Comparison of ENCODE assay signal across 7 mouse cellular contexts in genomic region chr8:71379008-71379407, GRCm38 (mm10). TPM values are rescaled to one million over a fixed set of nuclear protein-coding genes. Genes with fewer than 3 reads are reported as not detected.
DNase-seq lines count a peak whose midpoint lies in the region; ATAC-seq and TF ChIP-seq lines count a peak whose summit lies in the region.

No protein-coding gene starts in this region.

- no peak for ATAC-seq in neural tube, embryonic 11.5 days (ENCODE audit: insufficient read depth, low FRiP score, low TSS enrichment)
- no peak for ATAC-seq in hindbrain, embryonic 11.5 days (ENCODE audit: low FRiP score)
- no peak for ATAC-seq in liver, embryonic 14.5 days (ENCODE audit: insufficient read depth)
- no peak for ATAC-seq in stomach, postnatal 0 days (ENCODE audit: low FRiP score, low TSS enrichment)

- no peak for TF ChIP-seq EP300 in liver, embryonic 14.5 days (IDR thresholded peaks at IDR 0.05; ENCODE audit: low read depth)
- TF ChIP-seq EP300 in stomach, postnatal 0 days (optimal IDR thresholded peaks at IDR 0.05), result no peak

- 0 out of 2 replicates have a peak overlapping the region, but pooled peaks have one; percentile 27 for H3K27ac ChIP-seq in neural tube, embryonic 11.5 days (ENCODE audit: low read depth, low read length)
- H3K27ac ChIP-seq in hindbrain, embryonic 11.5 days (ENCODE audit: low read depth, low read length), result peak overlapping the region; percentile 92
- H3K27ac ChIP-seq in liver, embryonic 14.5 days, result no peak overlapping the region
- H3K27ac ChIP-seq in stomach, postnatal 0 days (replicated peaks), result no peak overlapping the region
- no peak overlapping the region for H3K27ac ChIP-seq in layer of hippocampus, adult 2 months

- no peaks in the 10 kb centered on the region for H3K9me3 ChIP-seq in neural tube, embryonic 11.5 days (ENCODE audit: control insufficient read depth, low read length)
- no peaks in the 10 kb centered on the region for H3K9me3 ChIP-seq in hindbrain, embryonic 11.5 days (ENCODE audit: control insufficient read depth, low read length)
- no peaks in the 10 kb centered on the region for H3K9me3 ChIP-seq in liver, embryonic 14.5 days (ENCODE audit: control insufficient read depth, low read length)
- H3K9me3 ChIP-seq in stomach, postnatal 0 days (ENCODE audit: control insufficient read depth, low read length), result no peaks in the 10 kb centered on the region

- H3K4me2 ChIP-seq in neural tube, embryonic 11.5 days (ENCODE audit: low read depth), result peak overlapping the region; percentile 97
- peak overlapping the region; percentile 96 for H3K4me2 ChIP-seq in hindbrain, embryonic 11.5 days (replicated peaks; ENCODE audit: low read depth, low read length)
- H3K4me2 ChIP-seq in liver, embryonic 14.5 days (ENCODE audit: low read depth), result peak overlapping the region; percentile 60
- H3K4me2 ChIP-seq in stomach, postnatal 0 days (replicated peaks; ENCODE audit: low read depth), result peak overlapping the region; percentile 97

- TF ChIP-seq CTCF in liver, embryonic 14.5 days (IDR thresholded peaks at IDR 0.05; ENCODE audit: low read depth), result no peak
- peak; percentile 6; the same call in 1 of the 2 replicates for TF ChIP-seq CTCF in stomach, postnatal 0 days (IDR thresholded peaks at IDR 0.05; ENCODE audit: low read depth)
- TF ChIP-seq CTCF in layer of hippocampus, adult 2 months (conservative IDR thresholded peaks at IDR 0.05), result no peak

- DNase-seq in neural tube, embryonic 11.5 days (ENCODE audit: low spot score), result no peak
- no peak for DNase-seq in neural tube, embryonic 10.5 days (ENCODE audit: extremely low spot score, low spot score)
- DNase-seq in hindbrain, embryonic 11.5 days (ENCODE audit: low spot score), result peak; percentile 33
- DNase-seq in liver, embryonic 14.5 days (ENCODE audit: low read depth in 3 of 3, low spot score in 3 of 3), result no peak
- no peak for DNase-seq in stomach, postnatal 0 days (ENCODE audit: low spot score)
- DNase-seq in ovary, postnatal 10 days (ENCODE audit: low spot score), result no peak
- no peak for DNase-seq in layer of hippocampus, adult 2 months (ENCODE audit: low spot score in 2 of 2)

- H3K36me3 ChIP-seq in neural tube, embryonic 11.5 days (ENCODE audit: control insufficient read depth, insufficient read depth, low read length), result no peaks in the 10 kb centered on the region
- H3K36me3 ChIP-seq in hindbrain, embryonic 11.5 days (ENCODE audit: control insufficient read depth, insufficient read depth, low read length), result peaks cover 4% of the 10 kb centered on the region; the same call in 1 of the 2 replicates
- H3K36me3 ChIP-seq in liver, embryonic 14.5 days (replicated peaks; ENCODE audit: control insufficient read depth, insufficient read depth, low read depth), result no peaks in the 10 kb centered on the region
- H3K36me3 ChIP-seq in stomach, postnatal 0 days (ENCODE audit: control insufficient read depth, insufficient read depth, low read length), result peaks cover 5% of the 10 kb centered on the region

- H3K9ac ChIP-seq in neural tube, embryonic 11.5 days (ENCODE audit: low read length), result peak overlapping the region; percentile 35
- H3K9ac ChIP-seq in hindbrain, embryonic 11.5 days (ENCODE audit: low read depth, low read length), result peak overlapping the region; percentile 82
- H3K9ac ChIP-seq in liver, embryonic 14.5 days (replicated peaks), result no peak overlapping the region
- H3K9ac ChIP-seq in stomach, postnatal 0 days (ENCODE audit: low read length), result no peak overlapping the region

- H3K4me1 ChIP-seq in neural tube, embryonic 11.5 days (ENCODE audit: control insufficient read depth, insufficient read depth, low read length), result peaks cover 36% of the 10 kb centered on the region
- H3K4me1 ChIP-seq in hindbrain, embryonic 11.5 days (replicated peaks; ENCODE audit: control insufficient read depth, insufficient read depth, low read length), result peaks cover 39% of the 10 kb centered on the region
- H3K4me1 ChIP-seq in liver, embryonic 14.5 days (replicated peaks; ENCODE audit: control insufficient read depth in 2 of 2, insufficient read depth in 2 of 2, low read length in 1 of 2), result peaks cover 5 to 11% of the 10 kb centered on the region in 2 experiments; a peak in 3 of 4 replicates
- peaks cover 25% of the 10 kb centered on the region for H3K4me1 ChIP-seq in stomach, postnatal 0 days (replicated peaks; ENCODE audit: control insufficient read depth, insufficient read depth)

- H3K27me3 ChIP-seq in neural tube, embryonic 11.5 days (ENCODE audit: control insufficient read depth, insufficient read depth, low read length), result no peaks in the 10 kb centered on the region
- no peaks in the 10 kb centered on the region for H3K27me3 ChIP-seq in hindbrain, embryonic 11.5 days (ENCODE audit: control insufficient read depth, insufficient read depth, low read length)
- H3K27me3 ChIP-seq in liver, embryonic 14.5 days (ENCODE audit: control insufficient read depth, insufficient read depth, low read length), result peaks cover 32% of the 10 kb centered on the region
- no peaks in the 10 kb centered on the region for H3K27me3 ChIP-seq in stomach, postnatal 0 days (ENCODE audit: control insufficient read depth, insufficient read depth, low read length)

- H3K4me3 ChIP-seq in neural tube, embryonic 11.5 days (ENCODE audit: low read depth, low read length), result peak overlapping the region; percentile 81
- peak overlapping the region; percentile 85 for H3K4me3 ChIP-seq in hindbrain, embryonic 11.5 days (ENCODE audit: low read depth, low read length)
- no peak overlapping the region; a peak in 1 of 4 replicates for H3K4me3 ChIP-seq in liver, embryonic 14.5 days (ENCODE audit: insufficient read depth in 1 of 2, low read depth in 2 of 2, low read length in 2 of 2)
- H3K4me3 ChIP-seq in stomach, postnatal 0 days (ENCODE audit: low read depth, low read length), result no peak overlapping the region
- H3K4me3 ChIP-seq in layer of hippocampus, adult 2 months, result no peak overlapping the region

- 45% methylated on average over 4 of the region's 4 CpGs for WGBS in neural tube, embryonic 11.5 days
- 32% methylated on average over 4 of the region's 4 CpGs for WGBS in hindbrain, embryonic 11.5 days
- 65% methylated on average over 4 of the region's 4 CpGs for WGBS in liver, embryonic 14.5 days (ENCODE audit: insufficient replicate concordance)
- 74% methylated on average over 4 of the region's 4 CpGs for WGBS in stomach, postnatal 0 days

RNA-seq across cellular contexts. Expression of gene Nr2f6, which starts 2.8 kb away (rescaled TPM):
- polyA plus RNA-seq in neural tube, embryonic 11.5 days (2014; fragmentation: Nextera tagmentation; extraction: Ambion mirVana), result 83.4 and 84.0 TPM in 2 replicates
- 69.5 and 78.3 TPM in 2 replicates for polyA plus RNA-seq in hindbrain, embryonic 11.5 days (2014; fragmentation: Nextera tagmentation; extraction: Ambion mirVana)
- 20.8 and 23.4 TPM in 2 replicates for polyA plus RNA-seq in liver, embryonic 14.5 days (2012; rRNA removed)
- 19.1 and 22.4 TPM in 2 replicates for polyA plus RNA-seq in liver, embryonic 14.5 days (2014; fragmentation: Nextera tagmentation; extraction: Ambion mirVana)
- 47.0 and 56.1 TPM in 2 replicates for polyA plus RNA-seq in stomach, postnatal 0 days (2015; fragmentation: Nextera tagmentation; extraction: Ambion mirVana)
- total RNA-seq in layer of hippocampus, adult 2 months (2021), result 10 to 100 TPM; 41.9 TPM

RNA-seq across cellular contexts. Expression of gene Ocel1, which starts 7.9 kb away (rescaled TPM):
- polyA plus RNA-seq in neural tube, embryonic 11.5 days (2014; fragmentation: Nextera tagmentation; extraction: Ambion mirVana), result 3.4 and 3.8 TPM in 2 replicates
- polyA plus RNA-seq in hindbrain, embryonic 11.5 days (2014; fragmentation: Nextera tagmentation; extraction: Ambion mirVana), result 3.0 and 3.7 TPM in 2 replicates
- 2.8 and 3.1 TPM in 2 replicates for polyA plus RNA-seq in liver, embryonic 14.5 days (2012; rRNA removed)
- 1.9 and 2.8 TPM in 2 replicates for polyA plus RNA-seq in liver, embryonic 14.5 days (2014; fragmentation: Nextera tagmentation; extraction: Ambion mirVana)
- polyA plus RNA-seq in stomach, postnatal 0 days (2015; fragmentation: Nextera tagmentation; extraction: Ambion mirVana), result 8.2 and 9.1 TPM in 2 replicates
- 10 to 100 TPM; 15.4 to 15.9 TPM for total RNA-seq in layer of hippocampus, adult 2 months (2021)

RNA-seq across cellular contexts. Expression of gene Use1, which starts 12.4 kb away (rescaled TPM):
- 78.9 and 81.5 TPM in 2 replicates for polyA plus RNA-seq in neural tube, embryonic 11.5 days (2014; fragmentation: Nextera tagmentation; extraction: Ambion mirVana)
- polyA plus RNA-seq in hindbrain, embryonic 11.5 days (2014; fragmentation: Nextera tagmentation; extraction: Ambion mirVana), result 77.8 and 78.6 TPM in 2 replicates
- polyA plus RNA-seq in liver, embryonic 14.5 days (2012; rRNA removed), result 41.9 and 57.2 TPM in 2 replicates
- 46.5 and 48.2 TPM in 2 replicates for polyA plus RNA-seq in liver, embryonic 14.5 days (2014; fragmentation: Nextera tagmentation; extraction: Ambion mirVana)
- polyA plus RNA-seq in stomach, postnatal 0 days (2015; fragmentation: Nextera tagmentation; extraction: Ambion mirVana), result 97.1 and 107 TPM in 2 replicates
- total RNA-seq in layer of hippocampus, adult 2 months (2021), result 100 to 1,000 TPM; 107 to 117 TPM

RNA-seq across cellular contexts. Expression of gene Ushbp1, which starts 16.6 kb away (rescaled TPM):
- polyA plus RNA-seq in neural tube, embryonic 11.5 days (2014; fragmentation: Nextera tagmentation; extraction: Ambion mirVana), result 3.9 and 4.5 TPM in 2 replicates
- 2.9 and 3.6 TPM in 2 replicates for polyA plus RNA-seq in hindbrain, embryonic 11.5 days (2014; fragmentation: Nextera tagmentation; extraction: Ambion mirVana)
- 3.1 and 3.5 TPM in 2 replicates for polyA plus RNA-seq in liver, embryonic 14.5 days (2012; rRNA removed)
- polyA plus RNA-seq in liver, embryonic 14.5 days (2014; fragmentation: Nextera tagmentation; extraction: Ambion mirVana), result 1.5 and 1.9 TPM in 2 replicates
- 4.1 and 4.5 TPM in 2 replicates for polyA plus RNA-seq in stomach, postnatal 0 days (2015; fragmentation: Nextera tagmentation; extraction: Ambion mirVana)
- 1 to 10 TPM; 3.3 to 4.3 TPM for total RNA-seq in layer of hippocampus, adult 2 months (2021)

RNA-seq across cellular contexts. Expression of gene Babam1, which starts 17.7 kb away (rescaled TPM):
- polyA plus RNA-seq in neural tube, embryonic 11.5 days (2014; fragmentation: Nextera tagmentation; extraction: Ambion mirVana), result 106 and 109 TPM in 2 replicates
- polyA plus RNA-seq in hindbrain, embryonic 11.5 days (2014; fragmentation: Nextera tagmentation; extraction: Ambion mirVana), result 102 and 106 TPM in 2 replicates
- 53.6 and 61.2 TPM in 2 replicates for polyA plus RNA-seq in liver, embryonic 14.5 days (2012; rRNA removed)
- polyA plus RNA-seq in liver, embryonic 14.5 days (2014; fragmentation: Nextera tagmentation; extraction: Ambion mirVana), result 50.6 and 52.3 TPM in 2 replicates
- polyA plus RNA-seq in stomach, postnatal 0 days (2015; fragmentation: Nextera tagmentation; extraction: Ambion mirVana), result 54.7 and 61.7 TPM in 2 replicates
- total RNA-seq in layer of hippocampus, adult 2 months (2021), result 100 to 1,000 TPM in 1 of 2 experiments, 10 to 100 TPM in 1; 98.3 to 102 TPM

Comparison
In these comparisons a context has a peak if more than half of its experiments do, and no peak if none do; other contexts are left out.
1. H3K27ac ChIP-seq: peak in neural tube, embryonic 11.5 days (single experiment) and hindbrain, embryonic 11.5 days (single experiment); none in liver, embryonic 14.5 days (single experiment), stomach, postnatal 0 days (single experiment) and layer of hippocampus, adult 2 months (single experiment).
2. H3K4me3 ChIP-seq: peak in neural tube, embryonic 11.5 days (single experiment) and hindbrain, embryonic 11.5 days (single experiment); none in liver, embryonic 14.5 days (0 of 2), stomach, postnatal 0 days (single experiment) and layer of hippocampus, adult 2 months (single experiment).
3. H3K9ac ChIP-seq: peak in neural tube, embryonic 11.5 days (single experiment) and hindbrain, embryonic 11.5 days (single experiment); none in liver, embryonic 14.5 days (single experiment) and stomach, postnatal 0 days (single experiment).
4. Peak in every context shown above with its lines, with median percentiles within 50 percentile points of each other: H3K4me2 ChIP-seq.